In genomic region chrX:106920175-106920827, GRCm38 (mm10) we compare ENCODE assay signal across 8 mouse cellular contexts. TPM values are rescaled to one million over a fixed set of nuclear protein-coding genes. Genes with fewer than 3 reads are reported as not detected.
DNase-seq lines count a peak whose midpoint lies in the region; ATAC-seq and TF ChIP-seq lines count a peak whose summit lies in the region.

TSS of gene Lpar4 (plus strand) at chrX:106920625.

- H3K4me2 ChIP-seq in hindbrain, embryonic 14.5 days (replicated peaks): peak within 1 kb of the TSS; percentile 49
- H3K4me2 ChIP-seq in liver, embryonic 11.5 days: peak within 1 kb of the TSS; percentile 57
- peak within 1 kb of the TSS; percentile 51 for H3K4me2 ChIP-seq in midbrain, embryonic 15.5 days

- H3K4me3 ChIP-seq in erythroblast, embryonic 14.5 days (replicated peaks): peak within 1 kb of the TSS; percentile 40
- H3K4me3 ChIP-seq in gastrocnemius, adult 2 months: peak within 1 kb of the TSS; percentile 72
- H3K4me3 ChIP-seq in hindbrain, embryonic 14.5 days (replicated peaks; ENCODE audit: low read length): peak within 1 kb of the TSS; percentile 39
- H3K4me3 ChIP-seq in liver, embryonic 11.5 days (ENCODE audit: low read depth, low read length): peak within 1 kb of the TSS; percentile 43
- peak within 1 kb of the TSS; percentile 41 for H3K4me3 ChIP-seq in midbrain, embryonic 15.5 days

- H3K27me3 ChIP-seq in erythroblast, embryonic 14.5 days (ENCODE audit: control insufficient read depth): no peaks in the 10 kb centered on the region
- no peaks in the 10 kb centered on the region for H3K27me3 ChIP-seq in hindbrain, embryonic 14.5 days (ENCODE audit: control insufficient read depth, insufficient read depth, low read length)
- H3K27me3 ChIP-seq in liver, embryonic 11.5 days (replicated peaks; ENCODE audit: control insufficient read depth, insufficient read depth, low read length): no peaks in the 10 kb centered on the region
- H3K27me3 ChIP-seq in midbrain, embryonic 15.5 days (replicated peaks): no peaks in the 10 kb centered on the region

- intact Hi-C loops in gastrocnemius, adult 2 months (cut with DNase I): no loop called here

- peak within 1 kb of the TSS; percentile 53 for H3K9ac ChIP-seq in hindbrain, embryonic 14.5 days
- H3K9ac ChIP-seq in liver, embryonic 11.5 days (ENCODE audit: low read depth, low read length): 0 out of 2 replicates have a peak within 1 kb of the TSS, but pooled peaks have one; percentile 25
- H3K9ac ChIP-seq in midbrain, embryonic 15.5 days: no peak within 1 kb of the TSS; the same call in 1 of the 2 replicates

- no peak for ATAC-seq in erythroblast, adult 5-6 weeks (replicated peaks; ENCODE audit: low FRiP score, poor library complexity, severe bottlenecking)
- peak; percentile 79; the same call in 1 of the 2 replicates for ATAC-seq in hindbrain, embryonic 14.5 days (ENCODE audit: low FRiP score)
- no peak; the same call in 1 of the 2 replicates for ATAC-seq in liver, embryonic 11.5 days (replicated peaks; ENCODE audit: low FRiP score)
- ATAC-seq in midbrain, embryonic 15.5 days (replicated peaks): peak; percentile 91

- TF ChIP-seq CTCF in gastrocnemius, adult 2 months (IDR thresholded peaks at IDR 0.05): no peak

- H3K36me3 ChIP-seq in erythroblast, embryonic 14.5 days (ENCODE audit: control insufficient read depth): no peaks in the 10 kb centered on the region
- no peaks in the 10 kb centered on the region for H3K36me3 ChIP-seq in hindbrain, embryonic 14.5 days (replicated peaks; ENCODE audit: control insufficient read depth, insufficient read depth)
- H3K36me3 ChIP-seq in liver, embryonic 11.5 days (ENCODE audit: control insufficient read depth, insufficient read depth, low read length): no peaks in the 10 kb centered on the region
- H3K36me3 ChIP-seq in midbrain, embryonic 15.5 days (replicated peaks): no peaks in the 10 kb centered on the region

- H3K27ac ChIP-seq in gastrocnemius, adult 2 months: peak within 1 kb of the TSS; percentile 75
- H3K27ac ChIP-seq in hindbrain, embryonic 14.5 days: 0 out of 2 replicates have a peak within 1 kb of the TSS, but pooled peaks have one; percentile 7
- no peak within 1 kb of the TSS for H3K27ac ChIP-seq in liver, embryonic 11.5 days (ENCODE audit: low read depth, low read length)
- H3K27ac ChIP-seq in midbrain, embryonic 15.5 days: 0 out of 2 replicates have a peak within 1 kb of the TSS, but pooled peaks have one; percentile 11

- peak; percentile 2 for DNase-seq in adrenal gland, postnatal 25 days
- peak; percentile 26 for DNase-seq in gastrocnemius, adult 2 months
- DNase-seq in hindbrain, embryonic 14.5 days (ENCODE audit: low spot score): peak; percentile 49
- DNase-seq in liver, embryonic 11.5 days (ENCODE audit: low spot score): peak; percentile 37
- no peak for DNase-seq in c-Kit-positive CD71-positive TER-119-positive erythroid progenitor cells, embryonic 14.5 days (ENCODE audit: low spot score)

- 14% methylated on average over 11 of the region's 11 CpGs for WGBS in hindbrain, embryonic 14.5 days
- 13% methylated on average over 11 of the region's 11 CpGs for WGBS in liver, embryonic 11.5 days
- WGBS in midbrain, embryonic 15.5 days: 19% methylated on average over 11 of the region's 11 CpGs

- no peaks in the 10 kb centered on the region for H3K4me1 ChIP-seq in erythroblast, embryonic 14.5 days (ENCODE audit: control insufficient read depth)
- H3K4me1 ChIP-seq in hindbrain, embryonic 14.5 days (replicated peaks; ENCODE audit: control insufficient read depth, insufficient read depth, low read length): no peaks in the 10 kb centered on the region
- no peaks in the 10 kb centered on the region for H3K4me1 ChIP-seq in liver, embryonic 11.5 days (replicated peaks; ENCODE audit: control insufficient read depth, insufficient read depth, low read length)
- no peaks in the 10 kb centered on the region for H3K4me1 ChIP-seq in midbrain, embryonic 15.5 days

- no peaks in the 10 kb centered on the region for H3K9me3 ChIP-seq in erythroblast, embryonic 14.5 days (ENCODE audit: control insufficient read depth, low read length)
- no peaks in the 10 kb centered on the region for H3K9me3 ChIP-seq in hindbrain, embryonic 14.5 days (ENCODE audit: control insufficient read depth, low read length)
- no peaks in the 10 kb centered on the region for H3K9me3 ChIP-seq in liver, embryonic 11.5 days (ENCODE audit: control insufficient read depth, low read length)
- H3K9me3 ChIP-seq in midbrain, embryonic 15.5 days: no peaks in the 10 kb centered on the region

RNA-seq across cellular contexts. Expression of gene Lpar4, which starts in this region (rescaled TPM):
- not detected in 2 replicates for polyA plus RNA-seq in erythroblast, embryonic 14.5 days (2012)
- total RNA-seq in erythroblast, adult 5-6 weeks (2015; ENCODE audit: low replicate concordance): not detected in 2 replicates
- not detected in 2 replicates for total RNA-seq in erythroblast, adult 5-6 weeks (2017; ENCODE audit: low replicate concordance)
- total RNA-seq in adrenal gland, postnatal 25 days (2021): 1.4 and 2.0 TPM in 2 replicates
- total RNA-seq in gastrocnemius, adult 2 months (2021): under 1 TPM; 0.42 to 0.64 TPM
- 7.1 and 7.6 TPM in 2 replicates for polyA plus RNA-seq in hindbrain, embryonic 14.5 days (2014; fragmentation: Nextera tagmentation; extraction: Ambion mirVana)
- polyA plus RNA-seq in liver, embryonic 11.5 days (2014; fragmentation: Nextera tagmentation; extraction: Ambion mirVana): 9.9 and 12.0 TPM in 2 replicates
- polyA plus RNA-seq in midbrain, embryonic 15.5 days (2015; fragmentation: Nextera tagmentation; extraction: Ambion mirVana): 4.8 and 5.1 TPM in 2 replicates

Comparison
In these comparisons a context has a peak if more than half of its experiments do, and no peak if none do; other contexts are left out.
1. Peak in DNase-seq, H3K4me3 ChIP-seq and H3K27ac ChIP-seq in gastrocnemius, adult 2 months; RNA of the gene not detected or under 1 TPM.
2. ATAC-seq: peak in hindbrain, embryonic 14.5 days (single experiment) and midbrain, embryonic 15.5 days (single experiment); none in erythroblast, adult 5-6 weeks (single experiment) and liver, embryonic 11.5 days (single experiment).
3. Peak in every context shown above with its lines, with median percentiles within 50 percentile points of each other: H3K4me3 ChIP-seq and H3K4me2 ChIP-seq.